Mouse (Mus musculus): ENCODE data around the gene Cfap44. TPM values are rescaled to one million over a fixed set of nuclear protein-coding genes. Genes with fewer than 3 reads are reported as not detected.

Gene Cfap44
- polyA plus RNA-seq, 1 experiment from 2014 or later: 6.1 TPM

DNA sequence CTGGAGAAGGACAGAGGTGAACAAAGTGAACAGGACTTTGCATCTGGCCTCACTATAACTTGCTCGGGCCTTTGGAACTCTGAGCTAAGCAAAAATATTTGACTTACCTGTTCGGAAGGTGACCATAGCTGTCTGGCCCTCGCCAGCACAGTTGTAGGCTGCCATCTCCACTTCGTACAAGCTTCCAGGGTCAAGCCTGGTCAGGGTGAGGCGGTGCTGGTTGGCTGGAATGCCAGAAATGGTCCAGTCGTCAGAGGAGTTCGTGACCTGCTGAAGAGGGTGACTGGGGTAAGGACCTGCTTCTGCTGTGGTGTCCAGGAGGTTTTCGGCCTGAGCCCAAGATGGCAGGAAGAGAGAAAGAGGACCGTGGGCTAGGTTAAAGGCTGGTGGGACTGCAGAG lies 98.1 kb downstream of the Cfap44 start:
- Histone ChIP-seq H3K36me3 (ENCODE audit: control insufficient read depth, insufficient read depth, low read length) (peaks cover 50% of the 10 kb centered on the region), H3K27ac (replicated peaks; ENCODE audit: low read depth, low read length) (no peak overlapping the region), H3K27me3 (ENCODE audit: control insufficient read depth, insufficient read depth, low read length) (no peaks in the 10 kb centered on the region), H3K9ac (replicated peaks; ENCODE audit: low read length) (no peak overlapping the region), H3K4me1 (ENCODE audit: control insufficient read depth, insufficient read depth, low read length) (0 out of 2 replicates have a peak, but pooled peaks cover 3% of the 10 kb centered on the region), H3K4me3 (replicated peaks; ENCODE audit: low read depth, low read length) (no peak overlapping the region), H3K4me2 (ENCODE audit: low read length) (no peak overlapping the region), H3K9me3 (ENCODE audit: control insufficient read depth, low read length) (no peaks in the 10 kb centered on the region)
- no peak for ATAC-seq (ENCODE audit: low FRiP score, low TSS enrichment)
- no peak for DNase-seq
- 91% methylated on average over 9 of the region's 9 CpGs for WGBS

DNA sequence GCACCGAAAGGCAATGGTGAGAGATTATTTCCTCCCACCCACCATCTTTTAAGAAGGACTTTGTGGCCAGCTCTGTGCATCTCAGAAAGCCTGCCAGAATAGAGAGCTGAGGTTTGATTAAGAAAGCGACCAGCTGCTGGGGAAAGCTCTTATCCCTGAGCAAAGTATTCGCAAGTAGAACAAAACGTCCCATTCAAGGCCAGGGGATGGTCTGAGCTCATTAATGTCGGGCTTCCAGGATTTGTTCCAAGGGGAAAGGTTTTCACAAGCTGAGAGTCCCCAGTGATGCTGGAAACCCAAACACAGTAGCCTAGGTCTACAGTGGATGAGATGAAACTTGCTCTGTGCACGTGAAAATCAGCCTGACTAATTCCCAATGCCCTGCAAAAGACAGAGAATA lies 99.3 kb downstream of the Cfap44 start:
- H3K9ac ChIP-seq (replicated peaks; ENCODE audit: low read length): no peak overlapping the region
- no peaks in the 10 kb centered on the region for H3K27me3 ChIP-seq (ENCODE audit: control insufficient read depth, insufficient read depth, low read length)
- H3K27ac ChIP-seq (replicated peaks; ENCODE audit: low read depth, low read length): peak overlapping the region; percentile 41; the same call in 1 of the 2 replicates
- H3K36me3 ChIP-seq (ENCODE audit: control insufficient read depth, insufficient read depth, low read length): peaks cover 56% of the 10 kb centered on the region
- 24% methylated on average over 6 of the region's 6 CpGs for WGBS
- no peak overlapping the region for H3K4me2 ChIP-seq (ENCODE audit: low read length)
- no peaks in the 10 kb centered on the region for H3K9me3 ChIP-seq (ENCODE audit: control insufficient read depth, low read length)
- H3K4me3 ChIP-seq (replicated peaks; ENCODE audit: low read depth, low read length): no peak overlapping the region
- 0 out of 2 replicates have a peak, but pooled peaks cover 3% of the 10 kb centered on the region for H3K4me1 ChIP-seq (ENCODE audit: control insufficient read depth, insufficient read depth, low read length)
- DNase-seq (peak; percentile 59), ATAC-seq (ENCODE audit: low FRiP score, low TSS enrichment) (no peak)

DNA sequence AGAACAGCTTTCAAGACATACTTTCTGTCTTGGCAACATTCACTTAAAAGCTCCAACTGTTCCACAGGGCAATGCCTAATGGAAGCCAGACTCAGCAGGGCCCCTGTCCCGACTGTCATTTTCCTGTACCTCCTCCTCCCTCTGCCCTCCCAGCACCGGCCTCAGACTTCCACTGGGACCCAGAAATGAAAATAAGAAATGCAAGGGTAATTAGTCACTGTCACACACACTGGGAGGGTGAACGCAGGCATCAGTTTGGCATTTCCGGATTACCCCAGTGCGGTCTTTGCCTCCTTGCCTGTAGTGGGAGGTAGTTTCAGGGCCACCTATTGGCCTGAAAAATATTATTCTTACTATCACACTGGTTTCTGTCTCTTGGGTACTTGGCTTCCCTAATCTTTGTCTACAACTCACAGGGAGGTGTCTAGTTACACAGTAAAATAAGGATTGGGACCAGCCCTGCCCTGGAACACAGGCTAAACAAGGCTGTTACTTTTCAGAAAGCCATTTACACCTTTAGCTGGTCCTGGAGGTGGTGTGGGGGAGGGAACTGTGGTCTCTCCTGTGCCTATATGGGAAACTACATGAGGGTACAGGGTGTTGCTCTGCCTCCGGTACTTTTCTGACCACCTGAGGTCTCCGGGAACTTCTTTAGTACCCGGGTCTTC lies 100.0 kb downstream of the Cfap44 start:
- Histone ChIP-seq H3K9me3 (ENCODE audit: control insufficient read depth, low read length) (no peaks in the 10 kb centered on the region), H3K36me3 (ENCODE audit: control insufficient read depth, insufficient read depth, low read length) (peaks cover 56% of the 10 kb centered on the region), H3K4me2 (ENCODE audit: low read length) (no peak overlapping the region), H3K4me1 (ENCODE audit: control insufficient read depth, insufficient read depth, low read length) (0 out of 2 replicates have a peak, but pooled peaks cover 3% of the 10 kb centered on the region), H3K4me3 (replicated peaks; ENCODE audit: low read depth, low read length) (no peak overlapping the region), H3K27me3 (ENCODE audit: control insufficient read depth, insufficient read depth, low read length) (no peaks in the 10 kb centered on the region), H3K27ac (replicated peaks; ENCODE audit: low read depth, low read length) (peak overlapping the region; percentile 41), H3K9ac (replicated peaks; ENCODE audit: low read length) (no peak overlapping the region)
- DNase-seq (no peak), ATAC-seq (ENCODE audit: low FRiP score, low TSS enrichment) (peak; percentile 38; the same call in 1 of the 2 replicates)
- 56% methylated on average over 8 of the region's 8 CpGs for WGBS

DNA sequence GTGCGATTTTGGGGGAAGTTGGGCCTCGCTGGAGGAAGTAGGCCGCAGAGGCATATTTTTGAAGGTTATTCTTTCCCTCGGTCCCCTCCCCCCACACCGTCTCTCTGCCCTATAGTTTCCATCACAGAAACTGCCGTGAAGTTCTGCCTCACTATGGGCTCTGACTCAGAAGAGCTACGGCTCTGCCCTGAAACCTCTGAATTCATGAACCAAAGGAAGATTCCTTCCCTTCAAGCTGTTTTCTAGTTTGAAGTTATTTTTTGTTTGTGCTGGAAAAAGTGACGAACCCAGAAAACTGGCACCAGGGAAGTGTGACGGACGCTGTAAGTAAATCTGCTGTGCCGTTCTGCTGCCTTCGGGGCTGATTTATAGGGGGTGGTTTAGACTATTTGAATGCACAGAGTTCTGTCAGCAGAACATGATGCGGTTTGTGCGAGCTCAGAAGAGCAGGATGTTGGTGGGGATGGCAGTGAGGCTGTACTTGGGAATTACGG lies 102.4 kb downstream of the Cfap44 start:
- Histone ChIP-seq H3K4me2 (ENCODE audit: low read length) (no peak overlapping the region), H3K9me3 (ENCODE audit: control insufficient read depth, low read length) (no peaks in the 10 kb centered on the region), H3K27me3 (ENCODE audit: control insufficient read depth, insufficient read depth, low read length) (no peaks in the 10 kb centered on the region), H3K4me3 (replicated peaks; ENCODE audit: low read depth, low read length) (no peak overlapping the region), H3K9ac (replicated peaks; ENCODE audit: low read length) (no peak overlapping the region), H3K27ac (replicated peaks; ENCODE audit: low read depth, low read length) (no peak overlapping the region), H3K4me1 (ENCODE audit: control insufficient read depth, insufficient read depth, low read length) (0 out of 2 replicates have a peak, but pooled peaks cover 3% of the 10 kb centered on the region), H3K36me3 (ENCODE audit: control insufficient read depth, insufficient read depth, low read length) (peaks cover 53% of the 10 kb centered on the region)
- no peak for ATAC-seq (ENCODE audit: low FRiP score, low TSS enrichment)
- no peak for DNase-seq
- WGBS: 85% methylated on average over 15 of the region's 15 CpGs

DNA sequence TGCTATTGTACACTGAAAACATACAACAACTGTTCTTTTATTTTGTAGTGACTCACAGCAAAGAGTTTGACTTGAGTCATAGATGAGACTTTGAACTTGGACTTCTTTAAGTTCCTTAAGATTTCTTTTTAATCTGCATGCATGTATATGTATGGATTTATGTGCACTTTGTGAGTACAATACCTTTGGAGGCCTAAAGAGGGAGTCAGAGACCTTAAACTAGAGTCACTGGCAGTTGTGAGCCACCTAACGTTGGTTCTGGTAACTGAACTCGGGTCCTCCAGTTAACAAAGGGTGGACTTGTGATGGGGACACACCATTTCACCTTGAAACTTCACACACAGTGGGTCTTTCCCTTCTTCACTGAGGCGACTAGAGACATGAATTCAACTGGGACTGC lies 103.9 kb downstream of the Cfap44 start:
- H3K36me3 ChIP-seq (ENCODE audit: control insufficient read depth, insufficient read depth, low read length): peaks cover 51% of the 10 kb centered on the region
- H3K4me3 ChIP-seq (replicated peaks; ENCODE audit: low read depth, low read length): no peak overlapping the region
- H3K27me3 ChIP-seq (ENCODE audit: control insufficient read depth, insufficient read depth, low read length): no peaks in the 10 kb centered on the region
- 88% methylated on average over 3 of the region's 3 CpGs for WGBS
- H3K27ac ChIP-seq (replicated peaks; ENCODE audit: low read depth, low read length): no peak overlapping the region
- no peak for ATAC-seq (ENCODE audit: low FRiP score, low TSS enrichment)
- H3K9ac ChIP-seq (replicated peaks; ENCODE audit: low read length): no peak overlapping the region
- no peak overlapping the region for H3K4me2 ChIP-seq (ENCODE audit: low read length)
- no peak for DNase-seq
- H3K4me1 ChIP-seq (ENCODE audit: control insufficient read depth, insufficient read depth, low read length): 0 out of 2 replicates have a peak, but pooled peaks cover 3% of the 10 kb centered on the region
- H3K9me3 ChIP-seq (ENCODE audit: control insufficient read depth, low read length): no peaks in the 10 kb centered on the region

DNA sequence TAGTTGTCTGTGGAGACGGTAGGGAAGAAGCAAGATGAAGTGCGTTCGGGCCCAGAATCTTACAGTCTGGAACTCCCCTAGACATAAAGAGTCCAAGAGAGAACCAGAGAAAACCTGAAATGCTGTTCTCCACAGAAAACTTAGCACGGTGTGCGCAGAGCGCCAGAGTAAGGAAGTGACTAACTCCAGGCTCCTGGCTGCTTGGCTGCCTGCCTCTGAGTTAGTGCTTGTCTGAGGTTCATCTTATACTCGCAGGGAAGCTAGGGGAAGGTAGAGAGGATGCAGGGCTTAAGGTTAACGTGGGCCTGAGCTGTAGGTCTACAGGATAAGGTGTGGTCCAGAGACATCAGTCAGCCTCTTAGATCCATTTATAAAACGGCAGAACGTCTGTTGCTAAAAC lies 107.2 kb downstream of the Cfap44 start:
- H3K36me3 ChIP-seq (ENCODE audit: control insufficient read depth, insufficient read depth, low read length): peaks cover 49% of the 10 kb centered on the region
- H3K9me3 ChIP-seq (ENCODE audit: control insufficient read depth, low read length): no peaks in the 10 kb centered on the region
- no peak overlapping the region for H3K4me3 ChIP-seq (replicated peaks; ENCODE audit: low read depth, low read length)
- H3K27me3 ChIP-seq (ENCODE audit: control insufficient read depth, insufficient read depth, low read length): no peaks in the 10 kb centered on the region
- no peak for ATAC-seq (ENCODE audit: low FRiP score, low TSS enrichment)
- H3K27ac ChIP-seq (replicated peaks; ENCODE audit: low read depth, low read length): no peak overlapping the region
- H3K4me1 ChIP-seq (ENCODE audit: control insufficient read depth, insufficient read depth, low read length): no peaks in the 10 kb centered on the region
- no peak overlapping the region for H3K9ac ChIP-seq (replicated peaks; ENCODE audit: low read length)
- DNase-seq: no peak
- 93% methylated on average over 10 of the region's 10 CpGs for WGBS
- H3K4me2 ChIP-seq (ENCODE audit: low read length): no peak overlapping the region

DNA sequence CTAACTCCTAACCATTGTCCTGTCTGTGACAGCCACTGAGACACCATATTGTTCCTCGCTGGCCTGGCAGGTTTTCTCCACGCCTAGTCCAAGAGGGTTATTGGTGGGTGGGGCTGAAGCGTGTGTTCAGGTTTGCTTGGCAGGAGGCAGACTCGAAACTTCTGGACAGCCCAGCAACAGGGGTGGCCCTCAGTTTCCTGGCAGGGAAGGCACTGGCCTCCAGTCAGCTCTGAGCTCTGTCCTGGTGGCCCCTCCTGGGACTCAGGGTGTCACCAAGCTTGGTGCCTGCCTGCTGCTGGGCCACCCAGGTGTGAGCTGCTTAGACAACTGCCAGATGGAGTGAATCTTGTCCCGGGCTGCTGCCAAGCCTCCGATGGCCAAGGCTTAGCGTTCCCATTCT lies 107.7 kb downstream of the Cfap44 start:
- Histone ChIP-seq H3K36me3 (ENCODE audit: control insufficient read depth, insufficient read depth, low read length) (peaks cover 49% of the 10 kb centered on the region), H3K4me1 (ENCODE audit: control insufficient read depth, insufficient read depth, low read length) (no peaks in the 10 kb centered on the region), H3K9ac (replicated peaks; ENCODE audit: low read length) (no peak overlapping the region), H3K27ac (replicated peaks; ENCODE audit: low read depth, low read length) (no peak overlapping the region), H3K27me3 (ENCODE audit: control insufficient read depth, insufficient read depth, low read length) (no peaks in the 10 kb centered on the region), H3K4me3 (replicated peaks; ENCODE audit: low read depth, low read length) (no peak overlapping the region), H3K4me2 (ENCODE audit: low read length) (no peak overlapping the region), H3K9me3 (ENCODE audit: control insufficient read depth, low read length) (no peaks in the 10 kb centered on the region)
- ATAC-seq (ENCODE audit: low FRiP score, low TSS enrichment): no peak
- DNase-seq: no peak
- WGBS: 74% methylated on average over 7 of the region's 7 CpGs

DNA sequence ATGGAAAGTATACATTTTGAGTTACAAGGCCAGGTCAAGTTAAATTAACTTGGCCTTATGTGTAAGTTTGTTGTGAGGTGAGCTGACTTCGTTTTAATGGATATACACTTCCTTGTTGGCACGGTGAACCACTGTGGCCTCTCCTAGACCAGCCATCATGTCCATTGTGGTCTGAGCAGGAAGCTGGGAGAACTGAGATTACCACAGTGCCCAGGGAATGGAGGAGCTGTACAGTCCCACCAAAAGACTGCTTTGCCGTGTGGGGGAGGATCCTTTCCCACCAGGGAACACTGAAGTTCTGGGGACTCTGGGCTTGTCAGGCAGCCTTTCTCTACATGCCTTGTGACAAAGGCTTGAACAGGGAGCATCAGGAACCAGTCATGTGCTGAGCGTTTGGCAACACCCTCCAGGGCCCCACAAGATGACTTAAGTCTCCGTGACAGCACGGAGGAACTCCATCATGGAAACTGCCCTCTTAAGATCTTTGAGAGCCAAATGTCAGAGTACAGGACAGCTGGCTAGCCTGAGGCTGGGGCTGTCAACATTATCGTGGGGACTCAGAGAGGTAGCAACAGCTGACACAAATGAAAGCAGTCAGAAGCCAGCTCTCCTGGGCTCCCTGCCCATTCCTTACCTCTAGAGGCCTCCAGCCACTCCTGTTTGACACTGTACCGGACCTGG lies 108.4 kb downstream of the Cfap44 start:
- H3K36me3 ChIP-seq (ENCODE audit: control insufficient read depth, insufficient read depth, low read length): peaks cover 45% of the 10 kb centered on the region
- peak overlapping the region; percentile 26; the same call in 1 of the 2 replicates for H3K27ac ChIP-seq (replicated peaks; ENCODE audit: low read depth, low read length)
- H3K4me1 ChIP-seq (ENCODE audit: control insufficient read depth, insufficient read depth, low read length): no peaks in the 10 kb centered on the region
- no peak overlapping the region for H3K4me2 ChIP-seq (ENCODE audit: low read length)
- no peak overlapping the region for H3K9ac ChIP-seq (replicated peaks; ENCODE audit: low read length)
- H3K9me3 ChIP-seq (ENCODE audit: control insufficient read depth, low read length): no peaks in the 10 kb centered on the region
- DNase-seq (peak; percentile 40), ATAC-seq (ENCODE audit: low FRiP score, low TSS enrichment) (0 out of 2 replicates have a peak, but pooled peaks have one; percentile 36)
- no peaks in the 10 kb centered on the region for H3K27me3 ChIP-seq (ENCODE audit: control insufficient read depth, insufficient read depth, low read length)
- 59% methylated on average over 8 of the region's 8 CpGs for WGBS
- no peak overlapping the region for H3K4me3 ChIP-seq (replicated peaks; ENCODE audit: low read depth, low read length)
